Mouse (Mus musculus): Measurements from ENCODE around the gene Xpc.

GRCm38 (mm10) chr6:91560186-91560585 is 44.5 kb upstream of the Xpc start:
- TF ChIP-seq CTCF (IDR thresholded peaks at IDR 0.05; ENCODE audit: extremely low read depth, insufficient read depth, low read length), result no peak
- TF ChIP-seq POLR2A (IDR thresholded peaks at IDR 0.05; ENCODE audit: extremely low read depth, insufficient read depth, low read length), result no peak
